20 mouse cellular contexts compared by ENCODE assay signal in the genomic region with DNA sequence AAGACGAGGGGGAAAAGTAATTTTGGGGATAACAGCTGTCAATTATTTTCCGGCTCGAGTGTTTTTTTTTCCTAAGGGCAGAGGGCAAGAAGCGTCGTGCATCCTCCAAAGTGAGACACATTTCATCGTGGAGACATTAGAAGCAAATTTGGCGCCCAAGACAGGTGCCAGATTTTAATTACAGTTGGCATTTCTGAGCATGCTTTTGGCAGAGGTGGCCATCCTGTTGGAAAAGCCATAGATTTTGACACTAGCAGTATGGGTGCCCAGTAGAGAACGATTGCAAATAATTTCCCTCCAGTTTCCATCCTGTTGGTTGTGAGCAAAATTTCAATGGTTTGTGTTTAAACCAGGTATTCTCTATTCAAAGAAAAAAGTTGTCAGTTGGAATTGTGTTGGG. TPM values are rescaled to one million over a fixed set of nuclear protein-coding genes. Genes with fewer than 3 reads are reported as not detected.
DNase-seq lines count a peak whose midpoint lies in the region; ATAC-seq lines count a peak whose summit lies in the region.
"Had no signal": no experiment of that assay in that cellular context is flagged by ENCODE, and none has a peak within 500 bp of the region (broad histone marks: within the 10 kb centered on the region; RNA-seq: fewer than 3 reads in every experiment).

No protein-coding gene starts in this region.

- ATAC-seq in inflammation-experienced regulatory T-cells, adult 6 months: no peak
- ATAC-seq: activated CD4-positive, CD25-positive, alpha-beta regulatory T cell, adult 4 months; midbrain, embryonic 13.5 days had no signal

- peak; percentile 61 for DNase-seq in left cerebral cortex, postnatal 4 days
- DNase-seq in left cerebral cortex, adult 11 months (ENCODE audit: low spot score): no peak
- DNase-seq in cerebellum, adult 11 months: peak; percentile 73
- DNase-seq in cerebellum, adult 9-10 months: peak; percentile 89
- no peak for DNase-seq in adrenal gland, adult 2 months
- no peak for DNase-seq in neural tube, embryonic 10.5 days (ENCODE audit: extremely low spot score, low spot score)
- DNase-seq: adrenal gland, postnatal 10 days; gastrocnemius, postnatal 36 days; heart, adult 2 months; kidney, adult 8-10 months; kidney, postnatal 10 days; liver; lung, postnatal 36 days; retina, postnatal 1 day; right cerebral cortex, postnatal 25 days; spleen, adult 18-20 months; thymus, postnatal 25 days had no signal

- intact Hi-C loops in left cerebral cortex, postnatal 4 days (cut with DNase I): no loop called here

RNA-seq across cellular contexts. Expression of gene Clybl, which starts 32.1 kb away (rescaled TPM):
- 1 to 10 TPM; 6.5 to 8.5 TPM for total RNA-seq in left cerebral cortex, postnatal 4 days (2021)
- 100 to 1,000 TPM in 1 of 2 experiments, 10 to 100 TPM in 1; 96.5 to 104 TPM for total RNA-seq in adrenal gland, adult 2 months (2021)
- polyA plus RNA-seq in adrenal gland, adult 2 months (2012; rRNA removed): 4.4 and 5.3 TPM in 2 replicates
- polyA plus RNA-seq in inflammation-experienced regulatory T-cells, adult 6 months (2017; shearing (Covaris generic)): 10 to 100 TPM in 2 of 3 experiments, 1 to 10 TPM in 1; 8.4 to 10.6 (median 10.4) TPM

Comparison
In these comparisons a context has a peak if more than half of its experiments do, and no peak if none do; other contexts are left out.
1. DNase-seq: peak in left cerebral cortex, postnatal 4 days (single experiment), cerebellum, adult 11 months (single experiment) and cerebellum, adult 9-10 months (single experiment); none in left cerebral cortex, adult 11 months (single experiment), adrenal gland, adult 2 months (single experiment) and neural tube, embryonic 10.5 days (single experiment).
2. RNA of gene Clybl, which starts 32.1 kb away (total RNA-seq): 96.5 to 104 TPM in adrenal gland, adult 2 months; 6.5 to 8.5 TPM in left cerebral cortex, postnatal 4 days; every median in the first group is over 10 times any median in the second.